Mouse (Mus musculus) erythroblast, embryonic 14.5 days (primary cell): ENCODE results near the gene Ltb. TPM values are rescaled to one million over a fixed set of nuclear protein-coding genes. Genes with fewer than 3 reads are reported as not detected.

ENCODE experiments used
- H3K27me3 ChIP-seq: 2 replicates; pipeline ENCODE4 v1.6.1; 2012; ENCODE audit warnings: inconsistent platforms; ENCODE audit not compliant: control insufficient read depth
- H3K36me3 ChIP-seq: 2 replicates; pipeline ENCODE4 v1.6.1; 2012; ENCODE audit warnings: mild to moderate bottlenecking, inconsistent platforms; ENCODE audit not compliant: control insufficient read depth
- H3K4me1 ChIP-seq: 2 replicates; pipeline ENCODE4 v1.6.1; 2012; ENCODE audit warnings: inconsistent platforms; ENCODE audit not compliant: control insufficient read depth
- H3K4me3 ChIP-seq: replicated peaks from 2 replicates; pipeline ENCODE3; 2012; ENCODE audit warnings: moderate library complexity, mild to moderate bottlenecking, inconsistent platforms
- H3K9me3 ChIP-seq: 2 replicates; pipeline ENCODE4 v1.6.1; 2012; ENCODE audit warnings: low read length, inconsistent platforms, mixed read lengths; ENCODE audit not compliant: control insufficient read depth
- GATA1 ChIP-seq: IDR thresholded peaks from 2 replicates; pipeline ENCODE4 v1.6.1; 2012; ENCODE audit warnings: low read length, inconsistent platforms, mixed read lengths
- TAL1 ChIP-seq: IDR thresholded peaks from 3 replicates; pipeline ENCODE4 v1.6.1; 2012; ENCODE audit warnings: low read length, inconsistent platforms, mixed read lengths
- polyA plus RNA-seq: library from polyadenylated mRNA; stranded (reverse); fragments of >175 nt; gene quantifications from 2 replicates; pipeline ENCODE4 v1.2.3, GENCODE M21; 2012

Gene Ltb
- polyA plus RNA-seq, 1 experiment, result 0.08 TPM

GRCm38 (mm10) chr17:35210593-35210992 lies 16.4 kb downstream of the Ltb start:
- Histone ChIP-seq H3K4me3 (no peak overlapping the region), H3K36me3 (no peaks in the 10 kb centered on the region), H3K27me3 (peaks cover 7% of the 10 kb centered on the region; the same call in 1 of the 2 replicates), H3K4me1 (no peaks in the 10 kb centered on the region), H3K9me3 (no peaks in the 10 kb centered on the region)
- TF ChIP-seq TAL1 (no peak), GATA1 (no peak)

DNA sequence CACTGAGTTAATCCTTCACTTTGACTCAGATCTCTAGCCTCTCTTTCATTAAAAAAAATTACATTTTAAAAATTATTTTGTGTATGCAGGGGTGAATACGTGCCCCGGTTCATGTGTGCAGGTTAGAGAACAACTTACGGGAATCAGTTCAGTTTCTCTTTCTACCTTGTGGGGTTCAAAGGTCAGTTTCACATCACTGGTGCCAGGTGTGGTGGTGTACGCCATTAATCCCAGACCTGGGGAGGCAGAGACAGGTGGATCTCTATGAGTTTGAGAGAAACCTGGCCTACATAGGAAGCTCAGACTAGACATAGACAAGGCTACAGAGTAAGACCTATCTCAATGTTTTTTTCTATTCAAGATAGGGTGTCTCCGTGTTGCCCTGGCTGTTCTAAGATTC lies 18.8 kb downstream of the Ltb start:
- Histone ChIP-seq H3K4me3 (no peak overlapping the region), H3K36me3 (no peaks in the 10 kb centered on the region), H3K9me3 (no peaks in the 10 kb centered on the region), H3K27me3 (peaks cover 7% of the 10 kb centered on the region; the same call in 1 of the 2 replicates), H3K4me1 (no peaks in the 10 kb centered on the region)
- TF ChIP-seq GATA1 (no peak), TAL1 (no peak)

DNA sequence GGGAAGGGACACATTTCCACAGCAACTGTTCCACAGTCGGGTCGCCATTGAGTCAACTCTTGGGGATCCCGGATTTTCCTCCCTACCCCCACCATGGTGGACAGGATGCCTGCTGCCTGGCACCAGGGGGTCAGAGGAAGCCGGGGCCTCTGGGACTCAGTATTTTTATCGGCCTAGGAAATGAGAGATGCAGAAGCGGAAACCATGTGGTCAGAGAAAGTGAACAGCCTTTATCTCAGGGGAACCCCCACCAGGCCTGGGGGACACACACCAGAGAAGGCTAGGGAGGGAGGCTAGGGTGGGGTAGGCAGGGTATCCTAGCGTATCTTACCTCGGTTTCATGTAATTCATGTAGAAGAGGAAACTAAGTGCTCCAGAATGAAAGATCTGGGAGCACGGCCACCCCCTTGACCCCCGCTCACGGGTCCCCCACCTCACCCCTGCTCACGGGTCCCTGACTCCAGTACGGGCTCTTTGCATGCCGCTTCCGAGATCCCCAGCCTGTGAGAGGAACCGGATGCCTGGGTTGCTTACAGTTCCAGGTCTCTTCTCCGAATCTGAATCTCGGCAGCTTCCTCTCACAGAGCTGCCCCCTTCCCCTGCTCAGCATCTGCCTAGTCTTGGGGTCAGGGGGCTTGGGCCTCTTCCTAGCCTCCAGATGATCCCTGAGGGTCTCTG lies 24.4 kb downstream of the Ltb start:
- no peak overlapping the region for H3K4me3 ChIP-seq
- no peaks in the 10 kb centered on the region for H3K9me3 ChIP-seq
- TF ChIP-seq TAL1, result no peak
- no peak for TF ChIP-seq GATA1
- H3K27me3 ChIP-seq, result 0 out of 2 replicates have a peak, but pooled peaks cover 2% of the 10 kb centered on the region
- H3K4me1 ChIP-seq, result peaks cover 8% of the 10 kb centered on the region
- peaks cover 34% of the 10 kb centered on the region for H3K36me3 ChIP-seq

DNA sequence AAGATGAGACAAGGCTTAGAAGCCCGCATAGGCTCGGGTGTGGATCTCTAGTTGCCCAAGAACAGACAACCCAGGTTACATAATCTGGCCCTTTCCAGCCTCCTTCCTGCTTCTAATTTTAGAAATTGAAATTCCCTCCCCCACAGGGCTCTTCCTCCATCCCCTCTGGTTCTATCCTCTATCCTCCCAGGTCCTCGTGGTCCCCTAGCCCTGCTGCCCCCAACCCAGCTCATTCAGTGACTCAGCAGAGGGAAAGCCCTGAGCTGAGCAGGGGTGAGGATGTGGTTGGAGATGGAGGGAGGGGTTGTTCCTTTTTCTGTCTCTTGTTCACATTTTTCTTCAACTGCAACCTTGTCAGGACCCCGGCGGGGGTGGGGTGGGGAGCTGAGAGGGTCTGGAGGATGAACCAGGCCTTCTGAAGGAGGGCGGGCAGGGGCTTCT lies 25.4 kb downstream of the Ltb start:
- TF ChIP-seq TAL1 (no peak), GATA1 (no peak)
- peaks cover 36% of the 10 kb centered on the region for H3K36me3 ChIP-seq
- H3K4me3 ChIP-seq, result no peak overlapping the region

DNA sequence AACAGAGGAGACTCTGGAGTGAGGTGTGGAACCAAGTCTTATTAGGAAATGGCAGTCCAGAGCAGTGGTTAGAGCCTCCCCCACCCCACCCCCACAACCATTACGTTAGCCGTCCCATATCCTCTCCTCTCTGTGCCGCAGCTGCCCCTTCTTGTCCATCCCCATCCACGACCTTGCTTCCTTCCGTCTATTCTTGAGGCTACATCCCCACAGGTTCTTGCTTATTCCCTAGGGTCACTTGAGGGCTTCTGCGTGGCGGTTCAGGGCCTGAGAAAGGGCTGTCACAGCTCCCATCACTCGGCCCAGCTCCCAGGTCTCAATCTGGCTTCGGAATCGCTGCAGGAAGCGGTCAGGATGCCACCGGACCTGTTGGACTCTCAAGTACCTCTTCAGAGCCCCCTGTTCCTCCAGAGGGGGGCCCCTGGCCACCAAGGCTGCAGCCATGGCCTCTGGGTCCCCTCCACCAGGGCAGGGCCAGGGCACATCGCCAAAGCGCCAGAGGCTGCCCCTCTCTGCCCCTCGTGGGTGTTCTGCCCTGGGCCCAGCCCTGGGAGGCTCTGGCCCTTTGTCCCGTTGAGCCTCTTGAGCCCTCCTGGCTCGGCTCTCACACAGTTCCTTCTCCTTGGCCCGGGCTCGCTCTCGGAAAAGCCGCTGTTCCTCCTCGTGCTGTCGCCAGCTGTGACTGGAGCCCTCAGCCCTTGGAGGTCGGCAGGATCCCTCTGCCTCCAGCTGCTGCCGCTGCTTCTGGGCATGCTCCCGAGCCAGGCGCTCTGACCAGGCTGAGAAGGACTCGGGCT lies 26.1 kb downstream of the Ltb start, which contains the start of gene Gm16181:
TSS of gene Gm16181 (plus strand) at position 679 of the 797 bp plus-strand sequence.
- H3K4me1 ChIP-seq, result peaks cover 8% of the 10 kb centered on the region
- TF ChIP-seq TAL1 (no peak), GATA1 (no peak)
- H3K36me3 ChIP-seq, result peaks cover 42% of the 10 kb centered on the region
- H3K9me3 ChIP-seq, result no peaks in the 10 kb centered on the region
- no peaks in the 10 kb centered on the region for H3K27me3 ChIP-seq
- H3K4me3 ChIP-seq, result no peak within 1 kb of the TSS

More for the DNA sequence above, 25.4 kb downstream of the Ltb start:
- Histone ChIP-seq H3K9me3 (no peaks in the 10 kb centered on the region), H3K27me3 (no peaks in the 10 kb centered on the region), H3K4me1 (peaks cover 8% of the 10 kb centered on the region)

DNA sequence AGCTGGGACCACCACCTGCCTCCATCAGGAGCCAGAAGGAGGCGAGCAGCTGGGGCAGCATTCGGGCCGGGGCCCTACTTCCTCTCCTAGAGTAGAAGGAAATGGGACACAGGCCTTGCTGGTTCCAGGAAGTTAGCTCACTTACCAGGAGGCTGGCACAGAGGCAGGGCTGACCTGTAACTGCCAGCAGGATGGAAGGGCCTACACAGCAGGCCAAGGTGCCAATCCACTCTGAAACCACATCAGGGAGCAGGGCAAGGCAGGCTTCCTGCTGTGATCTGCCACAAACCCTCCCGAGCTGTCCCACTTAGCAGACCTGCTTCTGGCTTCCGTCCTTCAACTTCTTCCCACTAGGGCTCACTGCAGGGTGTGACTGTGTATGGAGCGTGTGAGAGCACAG lies 28.1 kb downstream of the Ltb start:
- peaks cover 57% of the 10 kb centered on the region for H3K36me3 ChIP-seq
- TF ChIP-seq TAL1, result no peak
- no peaks in the 10 kb centered on the region for H3K9me3 ChIP-seq
- H3K27me3 ChIP-seq, result no peaks in the 10 kb centered on the region
- no peak overlapping the region for H3K4me3 ChIP-seq
- peaks cover 10% of the 10 kb centered on the region for H3K4me1 ChIP-seq

DNA sequence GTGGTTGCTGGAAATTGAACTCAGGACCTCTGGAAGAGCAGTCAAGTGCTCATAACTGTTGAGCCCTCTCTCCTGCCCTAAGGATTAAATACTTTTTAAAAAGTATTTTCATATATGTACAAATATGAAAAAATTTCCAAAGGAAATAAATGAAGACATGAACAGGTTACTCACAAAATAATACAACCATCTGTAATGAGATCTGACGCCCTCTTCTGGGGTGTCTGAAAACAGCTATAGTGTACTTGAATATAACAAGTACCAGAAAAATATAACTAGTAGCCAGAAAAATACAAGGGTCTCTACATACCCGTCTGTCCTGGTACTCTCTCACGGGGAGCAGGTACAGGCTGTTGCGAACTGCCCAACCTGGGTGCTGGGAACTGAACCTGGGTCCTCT lies 30.4 kb downstream of the Ltb start:
- no peaks in the 10 kb centered on the region for H3K9me3 ChIP-seq
- TF ChIP-seq GATA1 (no peak), TAL1 (no peak)
- H3K4me1 ChIP-seq, result peaks cover 3% of the 10 kb centered on the region
- H3K4me3 ChIP-seq, result no peak overlapping the region
- H3K27me3 ChIP-seq, result no peaks in the 10 kb centered on the region
- peaks cover 79% of the 10 kb centered on the region for H3K36me3 ChIP-seq

- Histone ChIP-seq H3K27me3 (no peaks in the 10 kb centered on the region), H3K4me3 (no peak overlapping the region), H3K4me1 (peaks cover 2% of the 10 kb centered on the region), H3K9me3 (no peaks in the 10 kb centered on the region), H3K36me3 (peaks cover 78% of the 10 kb centered on the region)
- TF ChIP-seq TAL1, result no peak
Observed at GRCm38 (mm10) chr17:35225456-35225855, 31.2 kb downstream of the Ltb start.

DNA sequence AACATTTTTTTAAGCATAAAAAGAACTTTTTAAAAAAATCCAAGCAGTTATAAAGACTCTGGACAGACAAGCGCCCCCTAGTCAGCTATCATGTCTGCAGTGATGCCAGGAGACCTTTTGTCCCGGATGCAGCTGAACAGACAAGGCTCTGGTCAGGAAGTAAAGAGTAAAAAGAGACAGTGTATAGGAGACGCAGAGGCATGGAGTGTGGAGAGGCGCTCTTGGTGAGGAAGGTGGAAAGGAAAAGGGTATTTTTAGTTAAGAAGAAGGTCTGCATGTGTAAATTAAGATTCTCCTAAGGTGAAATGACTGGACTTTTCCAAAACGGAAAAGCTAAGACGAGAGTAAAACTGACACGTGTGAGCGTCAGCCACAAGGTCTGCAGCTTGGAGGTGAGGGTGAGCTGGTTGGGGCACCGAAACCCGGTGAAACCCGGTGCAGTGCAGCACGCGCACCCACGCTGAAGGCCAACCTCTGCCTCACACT lies 32.4 kb downstream of the Ltb start:
- no peaks in the 10 kb centered on the region for H3K9me3 ChIP-seq
- TF ChIP-seq TAL1 (no peak), GATA1 (no peak)
- H3K36me3 ChIP-seq, result peaks cover 79% of the 10 kb centered on the region
- H3K4me3 ChIP-seq, result no peak overlapping the region
- peaks cover 5% of the 10 kb centered on the region for H3K4me1 ChIP-seq
- no peaks in the 10 kb centered on the region for H3K27me3 ChIP-seq
